Mouse (Mus musculus): ENCODE results near the gene Prkn.

GRCm38 (mm10) chr17:11067076-11067703 lies 227.0 kb downstream of the Prkn start:
- TF ChIP-seq CTCF (IDR thresholded peaks at IDR 0.05; ENCODE audit: low read depth) (no peak), EP300 (optimal IDR thresholded peaks at IDR 0.05) (no peak)
